Mouse (Mus musculus): ENCODE data around the gene Col12a1. TPM values are rescaled to one million over a fixed set of nuclear protein-coding genes. Genes with fewer than 3 reads are reported as not detected.
A peak's percentile ranks its signal among the peaks of the same experiment; 100 is the strongest.

Col12a1 gene
- polyA plus RNA-seq, 1 experiment from 2014 or later, result 31.0 TPM

GRCm38 (mm10) chr9:79645757-79646156, 72.9 kb downstream of the Col12a1 start:
- H3K9ac ChIP-seq (ENCODE audit: low read length), result no peak overlapping the region

GRCm38 (mm10) chr9:79639430-79640090, 79.1 kb downstream of the Col12a1 start:
- 56% methylated on average over 11 of the region's 11 CpGs for WGBS
- H3K9me3 ChIP-seq (ENCODE audit: control insufficient read depth, low read length), result no peaks in the 10 kb centered on the region
- no peak overlapping the region for H3K9ac ChIP-seq (ENCODE audit: low read length)
- no peaks in the 10 kb centered on the region for H3K27me3 ChIP-seq (ENCODE audit: control insufficient read depth, insufficient read depth, low read length)
- H3K4me3 ChIP-seq (ENCODE audit: low read depth, low read length), result no peak overlapping the region
- no peaks in the 10 kb centered on the region for H3K36me3 ChIP-seq (ENCODE audit: control insufficient read depth, insufficient read depth, low read length)
- no peak for ATAC-seq (ENCODE audit: low FRiP score, low TSS enrichment)
- TF ChIP-seq EP300 (optimal IDR thresholded peaks at IDR 0.05) (no peak), CTCF (IDR thresholded peaks at IDR 0.05; ENCODE audit: low read depth) (peak; percentile 35)
- H3K4me2 ChIP-seq (replicated peaks; ENCODE audit: low read depth), result no peak overlapping the region
- H3K4me1 ChIP-seq (replicated peaks; ENCODE audit: control insufficient read depth, insufficient read depth), result no peaks in the 10 kb centered on the region
- H3K27ac ChIP-seq (replicated peaks), result no peak overlapping the region
- no peak for DNase-seq (ENCODE audit: low spot score)

More at GRCm38 (mm10) chr9:79645757-79646156, 72.9 kb downstream of the Col12a1 start:
- no peak for TF ChIP-seq EP300 (optimal IDR thresholded peaks at IDR 0.05)
- no peak for TF ChIP-seq CTCF (IDR thresholded peaks at IDR 0.05; ENCODE audit: low read depth)
- Histone ChIP-seq H3K9me3 (ENCODE audit: control insufficient read depth, low read length) (no peaks in the 10 kb centered on the region), H3K36me3 (ENCODE audit: control insufficient read depth, insufficient read depth, low read length) (0 out of 2 replicates have a peak, but pooled peaks cover 2% of the 10 kb centered on the region), H3K4me1 (replicated peaks; ENCODE audit: control insufficient read depth, insufficient read depth) (no peaks in the 10 kb centered on the region), H3K4me3 (ENCODE audit: low read depth, low read length) (no peak overlapping the region), H3K27ac (replicated peaks) (no peak overlapping the region), H3K27me3 (ENCODE audit: control insufficient read depth, insufficient read depth, low read length) (no peaks in the 10 kb centered on the region), H3K4me2 (replicated peaks; ENCODE audit: low read depth) (no peak overlapping the region)
- ATAC-seq (ENCODE audit: low FRiP score, low TSS enrichment) (no peak), DNase-seq (ENCODE audit: low spot score) (no peak)
- 52% methylated on average over 3 of the region's 3 CpGs for WGBS

DNA sequence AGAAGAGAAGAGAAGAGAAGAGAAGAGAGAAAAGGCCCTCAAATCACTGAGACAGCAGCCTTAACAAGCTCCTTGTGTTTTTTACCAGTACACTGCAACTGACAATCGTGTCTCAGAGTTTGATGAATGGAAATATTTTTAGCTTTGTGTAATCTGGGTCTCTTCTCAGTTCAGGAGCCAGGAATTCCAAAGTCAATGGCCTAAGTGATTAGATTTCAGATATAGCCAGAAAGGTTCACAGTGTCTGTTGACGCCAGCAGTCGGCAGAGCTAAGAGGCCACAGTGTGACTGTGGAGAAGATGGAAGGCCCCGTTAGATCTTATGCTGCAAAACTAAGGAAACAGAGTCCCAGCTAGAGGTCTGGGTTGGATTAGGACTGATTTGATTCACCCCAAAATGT, 80.8 kb downstream of the Col12a1 start:
- Histone ChIP-seq H3K9ac (ENCODE audit: low read length) (no peak overlapping the region), H3K4me1 (replicated peaks; ENCODE audit: control insufficient read depth, insufficient read depth) (no peaks in the 10 kb centered on the region), H3K36me3 (ENCODE audit: control insufficient read depth, insufficient read depth, low read length) (0 out of 2 replicates have a peak, but pooled peaks cover under 1% of the 10 kb centered on the region), H3K27ac (replicated peaks) (no peak overlapping the region), H3K9me3 (ENCODE audit: control insufficient read depth, low read length) (no peaks in the 10 kb centered on the region), H3K4me2 (replicated peaks; ENCODE audit: low read depth) (no peak overlapping the region), H3K27me3 (ENCODE audit: control insufficient read depth, insufficient read depth, low read length) (no peaks in the 10 kb centered on the region), H3K4me3 (ENCODE audit: low read depth, low read length) (no peak overlapping the region)
- TF ChIP-seq EP300 (optimal IDR thresholded peaks at IDR 0.05) (no peak), CTCF (IDR thresholded peaks at IDR 0.05; ENCODE audit: low read depth) (no peak)
- 26% methylated on average over 4 of the region's 4 CpGs for WGBS
- ATAC-seq (ENCODE audit: low FRiP score, low TSS enrichment), result no peak
- no peak for DNase-seq (ENCODE audit: low spot score)

GRCm38 (mm10) chr9:79634076-79634475, 84.6 kb downstream of the Col12a1 start:
- ATAC-seq (ENCODE audit: low FRiP score, low TSS enrichment) (no peak), DNase-seq (ENCODE audit: low spot score) (no peak)
- Histone ChIP-seq H3K36me3 (ENCODE audit: control insufficient read depth, insufficient read depth, low read length) (0 out of 2 replicates have a peak, but pooled peaks cover 2% of the 10 kb centered on the region), H3K27me3 (ENCODE audit: control insufficient read depth, insufficient read depth, low read length) (no peaks in the 10 kb centered on the region), H3K4me3 (ENCODE audit: low read depth, low read length) (no peak overlapping the region), H3K9ac (ENCODE audit: low read length) (no peak overlapping the region), H3K27ac (replicated peaks) (no peak overlapping the region), H3K4me1 (replicated peaks; ENCODE audit: control insufficient read depth, insufficient read depth) (no peaks in the 10 kb centered on the region), H3K9me3 (ENCODE audit: control insufficient read depth, low read length) (no peaks in the 10 kb centered on the region), H3K4me2 (replicated peaks; ENCODE audit: low read depth) (no peak overlapping the region)
- TF ChIP-seq CTCF (IDR thresholded peaks at IDR 0.05; ENCODE audit: low read depth), result no peak
- TF ChIP-seq EP300 (optimal IDR thresholded peaks at IDR 0.05), result no peak
- 85% methylated on average over 1 of the region's 1 CpGs for WGBS

- Histone ChIP-seq H3K4me1 (replicated peaks; ENCODE audit: control insufficient read depth, insufficient read depth) (no peaks in the 10 kb centered on the region), H3K36me3 (ENCODE audit: control insufficient read depth, insufficient read depth, low read length) (0 out of 2 replicates have a peak, but pooled peaks cover 2% of the 10 kb centered on the region), H3K4me3 (ENCODE audit: low read depth, low read length) (no peak overlapping the region), H3K27ac (replicated peaks) (no peak overlapping the region), H3K27me3 (ENCODE audit: control insufficient read depth, insufficient read depth, low read length) (no peaks in the 10 kb centered on the region), H3K4me2 (replicated peaks; ENCODE audit: low read depth) (no peak overlapping the region), H3K9me3 (ENCODE audit: control insufficient read depth, low read length) (no peaks in the 10 kb centered on the region), H3K9ac (ENCODE audit: low read length) (no peak overlapping the region)
- TF ChIP-seq EP300 (optimal IDR thresholded peaks at IDR 0.05) (no peak), CTCF (IDR thresholded peaks at IDR 0.05; ENCODE audit: low read depth) (no peak)
- no peak for DNase-seq (ENCODE audit: low spot score)
- ATAC-seq (ENCODE audit: low FRiP score, low TSS enrichment), result no peak
- 65% methylated on average over 7 of the region's 7 CpGs for WGBS
These were observed 87.4 kb downstream of the Col12a1 start for GRCm38 (mm10) chr9:79631186-79631585.

DNA sequence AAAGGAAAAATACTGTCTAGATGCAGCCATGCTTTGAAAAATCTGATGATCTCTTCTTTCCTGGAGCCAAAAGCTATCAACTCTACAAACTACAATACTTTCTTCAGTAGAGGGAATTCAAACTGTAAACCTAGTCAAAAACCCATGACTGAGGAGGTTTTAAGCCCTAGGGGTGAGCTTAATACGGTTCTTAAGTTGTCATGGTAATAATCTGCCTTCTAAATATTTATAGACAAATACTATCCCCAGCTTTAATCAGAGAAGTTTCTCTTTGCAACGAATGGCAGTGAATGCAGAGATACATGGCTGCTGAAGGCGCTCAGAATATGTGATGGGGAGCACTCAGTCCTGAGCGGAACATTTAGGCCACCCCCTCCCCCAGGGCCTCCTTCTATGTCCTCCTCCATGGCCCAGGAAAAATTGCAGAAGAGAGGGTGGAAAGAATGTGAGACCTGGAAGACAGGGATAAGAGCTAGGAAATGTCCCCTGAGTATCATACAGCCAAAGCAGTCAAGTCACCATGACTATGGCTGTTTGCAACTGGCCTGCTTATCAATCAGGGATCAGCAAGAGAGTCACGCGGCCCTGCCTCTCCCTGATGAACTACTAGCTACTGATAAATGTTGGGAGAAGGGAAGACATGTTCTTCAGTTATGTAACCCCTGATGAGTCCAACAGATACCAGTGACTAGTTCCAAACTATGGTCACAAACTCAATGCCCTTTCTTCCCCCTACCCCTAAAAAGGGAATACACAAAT, 99.6 kb downstream of the Col12a1 start:
- ATAC-seq (ENCODE audit: low FRiP score, low TSS enrichment), result no peak
- WGBS, result 41% methylated on average over 6 of the region's 6 CpGs

More for the DNA sequence above, 99.6 kb downstream of the Col12a1 start:
- Histone ChIP-seq H3K9me3 (ENCODE audit: control insufficient read depth, low read length) (no peaks in the 10 kb centered on the region), H3K27ac (replicated peaks) (no peak overlapping the region), H3K4me3 (ENCODE audit: low read depth, low read length) (no peak overlapping the region), H3K27me3 (ENCODE audit: control insufficient read depth, insufficient read depth, low read length) (no peaks in the 10 kb centered on the region), H3K4me1 (replicated peaks; ENCODE audit: control insufficient read depth, insufficient read depth) (no peaks in the 10 kb centered on the region), H3K9ac (ENCODE audit: low read length) (no peak overlapping the region), H3K4me2 (replicated peaks; ENCODE audit: low read depth) (no peak overlapping the region), H3K36me3 (ENCODE audit: control insufficient read depth, insufficient read depth, low read length) (no peaks in the 10 kb centered on the region)
- TF ChIP-seq EP300 (optimal IDR thresholded peaks at IDR 0.05) (no peak), CTCF (IDR thresholded peaks at IDR 0.05; ENCODE audit: low read depth) (no peak)
- no peak for DNase-seq (ENCODE audit: low spot score)
